Mouse (Mus musculus) heart, embryonic 11.5 days (tissue): ENCODE measurements around the gene Pdss2. TPM values are rescaled to one million over a fixed set of nuclear protein-coding genes. Genes with fewer than 3 reads are reported as not detected.

Experiments
- ATAC-seq: fragments of 200-750 bp; cut with Nextera tagmentation; replicated peaks from 2 replicates; pipeline ENCODE4 v1.8.0; 2017; ENCODE audit warnings: moderate library complexity; ENCODE audit not compliant: insufficient number of reproducible peaks, low FRiP score, low TSS enrichment
- H3K27ac ChIP-seq: fragments of 300-500 bp; sonication (generic); 2 replicates; pipeline ENCODE4 v1.5.1; 2014; ENCODE audit warnings: mild to moderate bottlenecking, low read depth, low read length
- H3K27me3 ChIP-seq: fragments of 300-500 bp; sonication (generic); 2 replicates; pipeline ENCODE4 v1.6.1; 2014; ENCODE audit warnings: mild to moderate bottlenecking, low read length, mixed read lengths; ENCODE audit not compliant: control insufficient read depth, insufficient read depth
- H3K36me3 ChIP-seq: fragments of 300-500 bp; sonication (generic); 2 replicates; pipeline ENCODE4 v1.6.1; 2014; ENCODE audit warnings: mild to moderate bottlenecking, low read length, moderate library complexity, mixed read lengths; ENCODE audit not compliant: control insufficient read depth, insufficient read depth
- H3K4me1 ChIP-seq: fragments of 300-500 bp; sonication (generic); 2 replicates; pipeline ENCODE4 v1.6.1; 2014; ENCODE audit warnings: low read length; ENCODE audit not compliant: control insufficient read depth, insufficient read depth
- H3K4me2 ChIP-seq: fragments of 300-500 bp; sonication (generic); 2 replicates; pipeline ENCODE4 v1.6.1; 2014; ENCODE audit warnings: mild to moderate bottlenecking, moderate library complexity
- H3K4me3 ChIP-seq: fragments of 300-500 bp; sonication (generic); 2 replicates; pipeline ENCODE4 v1.5.1; 2014; ENCODE audit warnings: low read depth, low read length
- H3K9ac ChIP-seq: fragments of 300-500 bp; sonication (generic); 2 replicates; pipeline ENCODE4 v1.6.1; 2014; ENCODE audit warnings: mild to moderate bottlenecking, low read depth, low read length, moderate library complexity
- H3K9me3 ChIP-seq: fragments of 300-500 bp; sonication (generic); replicated peaks from 2 replicates; pipeline ENCODE4 v1.6.1; 2016; ENCODE audit warnings: low read length; ENCODE audit not compliant: control insufficient read depth
- WGBS: fragments of 180-500 bp; shearing (Covaris S2); extraction: QIAGEN DNeasy Blood & Tissue Kit; methylation state at CpG from one replicate; pipeline ENCODE4 v1.1.7; 2014; ENCODE audit not compliant: insufficient replicate concordance; 5-methylcytosine and 5-hydroxymethylcytosine counted together
- polyA plus RNA-seq: library from polyadenylated mRNA; unstranded; fragments of >200 nt; fragmentation: Nextera tagmentation; extraction: Ambion mirVana; gene quantifications from 2 replicates; pipeline ENCODE4 v1.2.1, GENCODE M21; 2014

Gene Pdss2
- polyA plus RNA-seq, 1 experiment from 2014 or later, result 10.6 TPM

GRCm38 (mm10) chr10:43180313-43180912, 40.9 kb upstream of the Pdss2 start:
- no peaks in the 10 kb centered on the region for H3K36me3 ChIP-seq
- H3K4me1 ChIP-seq, result peaks cover 3% of the 10 kb centered on the region; the same call in 1 of the 2 replicates
- 47% methylated on average over 5 of the region's 5 CpGs for WGBS
- H3K9me3 ChIP-seq, result no peaks in the 10 kb centered on the region
- ATAC-seq, result no peak
- H3K27me3 ChIP-seq, result peaks cover 17% of the 10 kb centered on the region
- H3K9ac ChIP-seq, result no peak overlapping the region
- no peak overlapping the region; the same call in 1 of the 2 replicates for H3K4me2 ChIP-seq
- no peak overlapping the region for H3K4me3 ChIP-seq
- H3K27ac ChIP-seq, result no peak overlapping the region

DNA sequence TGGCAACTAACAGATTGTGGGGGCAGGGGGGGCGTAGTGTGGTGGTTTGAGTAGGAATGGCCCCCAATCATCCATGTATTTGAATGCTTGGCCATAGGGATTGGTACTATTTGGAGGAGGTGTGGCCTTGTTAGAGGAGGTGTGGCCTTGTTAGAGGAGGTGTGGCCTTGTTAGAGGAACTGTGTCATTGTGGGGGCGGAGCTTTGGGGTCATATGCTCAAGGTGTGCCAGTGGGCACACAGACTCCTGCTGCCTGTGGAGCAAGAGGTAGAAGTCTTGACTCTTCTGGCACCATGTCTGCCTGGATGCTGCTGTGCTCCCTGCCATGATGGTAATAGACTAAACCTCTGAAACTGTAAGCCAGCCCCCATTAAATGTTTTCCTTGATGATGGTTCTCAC, 21.1 kb upstream of the Pdss2 start:
- Histone ChIP-seq H3K9me3 (no peaks in the 10 kb centered on the region; the same call in 1 of the 2 replicates), H3K36me3 (no peaks in the 10 kb centered on the region), H3K4me3 (no peak overlapping the region), H3K4me2 (no peak overlapping the region), H3K27me3 (no peaks in the 10 kb centered on the region), H3K9ac (no peak overlapping the region), H3K4me1 (no peaks in the 10 kb centered on the region), H3K27ac (no peak overlapping the region)
- ATAC-seq, result no peak
- WGBS, result 81% methylated on average over 2 of the region's 2 CpGs

DNA sequence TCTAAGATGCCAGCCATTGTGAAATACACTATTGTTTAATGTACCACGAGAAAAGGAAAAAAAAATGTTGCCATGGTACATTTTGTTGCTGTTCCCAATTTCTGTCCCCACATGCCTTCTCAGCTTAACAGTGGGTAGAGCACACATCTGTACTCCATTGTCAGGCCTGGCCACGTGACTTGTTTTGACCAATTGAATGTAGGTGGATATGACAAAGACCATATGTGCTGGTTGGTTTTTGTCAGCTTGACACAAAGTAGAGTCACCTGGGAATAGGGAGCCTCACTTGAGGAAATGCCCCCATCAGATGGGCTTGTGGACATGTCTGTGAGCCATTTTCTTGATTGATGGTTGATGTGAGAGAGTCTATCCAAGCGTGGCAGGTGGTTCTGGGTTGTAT, 17.4 kb upstream of the Pdss2 start:
- Histone ChIP-seq H3K27me3 (no peaks in the 10 kb centered on the region), H3K4me3 (no peak overlapping the region), H3K4me1 (no peaks in the 10 kb centered on the region), H3K27ac (no peak overlapping the region), H3K36me3 (no peaks in the 10 kb centered on the region), H3K9me3 (no peaks in the 10 kb centered on the region; the same call in 1 of the 2 replicates), H3K4me2 (no peak overlapping the region), H3K9ac (no peak overlapping the region)
- WGBS, result 75% methylated on average over 3 of the region's 3 CpGs
- no peak for ATAC-seq

DNA sequence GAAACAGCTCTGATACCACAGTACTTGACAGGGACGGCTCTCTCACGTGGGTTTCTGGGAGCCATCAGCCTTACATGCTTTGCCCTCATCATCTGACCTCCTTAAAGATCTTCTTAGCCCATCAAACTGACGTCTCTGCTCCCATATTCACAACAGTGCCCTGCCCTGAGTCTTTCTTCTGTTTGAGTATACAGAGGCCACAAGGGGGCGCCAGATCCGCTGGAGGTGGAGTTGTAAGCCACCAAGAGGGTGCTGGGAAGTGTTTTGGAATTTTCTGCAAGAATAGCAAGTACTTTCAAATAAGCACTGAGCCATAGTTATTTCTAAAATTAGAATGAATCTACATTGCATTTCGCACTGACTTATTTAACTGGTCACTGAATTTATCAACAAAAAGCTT, 9.4 kb upstream of the Pdss2 start:
- Histone ChIP-seq H3K9ac (no peak overlapping the region), H3K9me3 (no peaks in the 10 kb centered on the region), H3K36me3 (no peaks in the 10 kb centered on the region), H3K4me3 (no peak overlapping the region), H3K27me3 (no peaks in the 10 kb centered on the region), H3K27ac (no peak overlapping the region), H3K4me1 (no peaks in the 10 kb centered on the region), H3K4me2 (no peak overlapping the region)
- 33% methylated on average over 6 of the region's 6 CpGs for WGBS
- ATAC-seq, result no peak

DNA sequence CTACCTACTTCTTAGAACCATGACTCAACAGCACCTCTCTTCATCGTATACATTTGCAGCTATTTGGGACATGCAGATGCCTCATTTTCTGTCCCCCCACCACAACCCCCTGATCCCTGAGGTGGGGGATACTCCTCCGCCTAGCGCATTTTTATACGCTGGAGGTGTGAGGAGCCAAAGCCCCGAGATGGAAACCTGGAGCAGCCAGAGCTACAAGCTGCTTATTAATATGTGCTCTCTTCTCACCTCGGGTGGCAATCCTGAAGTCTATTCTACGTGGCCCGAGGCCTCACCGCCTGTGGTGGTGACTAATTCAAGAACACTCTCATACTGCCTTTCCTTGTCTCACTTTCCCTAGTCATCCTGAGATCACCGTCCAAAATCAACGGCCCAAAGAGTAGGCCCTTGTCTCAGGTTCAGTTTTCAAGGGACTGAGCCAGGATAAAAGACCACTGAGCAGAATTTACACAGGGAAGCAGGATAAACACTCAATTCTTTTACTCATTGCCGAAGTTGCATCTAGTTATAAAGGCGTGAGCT, 3.9 kb upstream of the Pdss2 start:
- Histone ChIP-seq H3K36me3 (no peaks in the 10 kb centered on the region), H3K27ac (no peak overlapping the region), H3K27me3 (no peaks in the 10 kb centered on the region), H3K9ac (no peak overlapping the region), H3K9me3 (no peaks in the 10 kb centered on the region), H3K4me2 (no peak overlapping the region), H3K4me3 (no peak overlapping the region), H3K4me1 (peaks cover 7% of the 10 kb centered on the region)
- WGBS, result 86% methylated on average over 13 of the region's 13 CpGs
- ATAC-seq, result no peak

DNA sequence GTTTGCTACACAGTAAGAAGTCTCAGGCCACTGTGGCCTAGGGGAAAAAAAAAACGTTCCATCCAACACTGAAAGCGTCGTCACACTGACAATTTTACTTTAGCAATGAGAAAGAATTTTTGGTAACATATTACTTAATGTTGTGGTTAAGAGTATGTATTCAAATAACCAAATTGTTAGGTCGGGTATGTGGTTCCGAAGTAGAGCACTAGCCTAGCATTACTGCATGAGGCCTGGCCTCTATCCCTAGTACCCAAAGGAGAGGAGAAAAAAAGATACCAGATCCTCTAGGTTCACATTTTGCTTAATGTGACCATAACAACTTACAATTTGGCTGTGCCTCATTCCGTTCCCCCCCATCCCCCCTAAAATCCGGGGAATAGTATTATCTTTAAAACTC, 807 bp upstream of the Pdss2 start:
- H3K27ac ChIP-seq, result peak overlapping the region; percentile 92
- peak overlapping the region; percentile 92 for H3K4me2 ChIP-seq
- no peaks in the 10 kb centered on the region for H3K9me3 ChIP-seq
- peaks cover 7% of the 10 kb centered on the region for H3K4me1 ChIP-seq
- H3K36me3 ChIP-seq, result no peaks in the 10 kb centered on the region
- H3K9ac ChIP-seq, result peak overlapping the region; percentile 97
- ATAC-seq, result no peak
- 21% methylated on average over 7 of the region's 7 CpGs for WGBS
- no peaks in the 10 kb centered on the region for H3K27me3 ChIP-seq
- peak overlapping the region; percentile 92 for H3K4me3 ChIP-seq

GRCm38 (mm10) chr10:43221659-43222058, 373 bp downstream of the Pdss2 start:
- Histone ChIP-seq H3K9ac (peak overlapping the region; percentile 97), H3K4me1 (peaks cover 7% of the 10 kb centered on the region), H3K27me3 (no peaks in the 10 kb centered on the region), H3K4me3 (peak overlapping the region; percentile 92), H3K36me3 (no peaks in the 10 kb centered on the region), H3K9me3 (no peaks in the 10 kb centered on the region), H3K4me2 (peak overlapping the region; percentile 92), H3K27ac (peak overlapping the region; percentile 92)
- WGBS, result under 1% methylated on average over 25 of the region's 25 CpGs
- 0 out of 2 replicates have a peak, but pooled peaks have one; percentile 16 for ATAC-seq

GRCm38 (mm10) chr10:43223391-43223790, 2.1 kb downstream of the Pdss2 start:
- Histone ChIP-seq H3K4me3 (no peak overlapping the region), H3K9me3 (no peaks in the 10 kb centered on the region), H3K27ac (no peak overlapping the region), H3K27me3 (no peaks in the 10 kb centered on the region), H3K9ac (no peak overlapping the region), H3K4me2 (no peak overlapping the region), H3K36me3 (no peaks in the 10 kb centered on the region), H3K4me1 (peaks cover 7% of the 10 kb centered on the region)
- 84% methylated on average over 2 of the region's 2 CpGs for WGBS
- ATAC-seq, result no peak

DNA sequence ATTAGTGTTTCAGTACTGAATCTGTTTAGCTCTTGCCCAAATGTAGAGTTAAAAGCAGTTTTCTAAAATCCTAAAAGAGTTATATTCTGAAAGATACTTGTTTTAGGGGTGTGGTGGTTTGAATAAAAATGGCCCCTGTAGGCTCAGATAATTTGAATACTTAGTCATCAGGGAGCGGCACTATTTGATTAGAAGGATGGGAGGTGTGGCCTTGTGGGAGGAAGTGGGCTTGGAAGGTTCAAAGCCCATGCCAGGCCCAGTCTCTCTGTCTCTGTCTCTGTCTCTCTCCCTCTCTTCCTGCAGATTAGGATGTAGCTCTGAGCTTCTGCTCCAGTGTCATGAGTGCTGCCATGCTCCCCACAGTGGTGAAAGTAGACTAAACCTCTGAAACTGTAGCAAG, 5.1 kb downstream of the Pdss2 start:
- Histone ChIP-seq H3K36me3 (no peaks in the 10 kb centered on the region), H3K9me3 (no peaks in the 10 kb centered on the region), H3K4me2 (no peak overlapping the region), H3K27ac (no peak overlapping the region), H3K9ac (no peak overlapping the region), H3K27me3 (no peaks in the 10 kb centered on the region), H3K4me1 (peaks cover 4% of the 10 kb centered on the region; the same call in 1 of the 2 replicates), H3K4me3 (no peak overlapping the region)
- no peak for ATAC-seq
- WGBS, result 72% methylated on average over 1 of the region's 1 CpGs
